Mouse (Mus musculus) urinary bladder, postnatal 25 days (tissue): ENCODE data around the gene Poldip2.

Source experiments
- DNase-seq: peaks from one replicate; pipeline ENCODE4 v3.0.0; 2022; ENCODE audit warnings: low spot score

Gene Poldip2

DNA sequence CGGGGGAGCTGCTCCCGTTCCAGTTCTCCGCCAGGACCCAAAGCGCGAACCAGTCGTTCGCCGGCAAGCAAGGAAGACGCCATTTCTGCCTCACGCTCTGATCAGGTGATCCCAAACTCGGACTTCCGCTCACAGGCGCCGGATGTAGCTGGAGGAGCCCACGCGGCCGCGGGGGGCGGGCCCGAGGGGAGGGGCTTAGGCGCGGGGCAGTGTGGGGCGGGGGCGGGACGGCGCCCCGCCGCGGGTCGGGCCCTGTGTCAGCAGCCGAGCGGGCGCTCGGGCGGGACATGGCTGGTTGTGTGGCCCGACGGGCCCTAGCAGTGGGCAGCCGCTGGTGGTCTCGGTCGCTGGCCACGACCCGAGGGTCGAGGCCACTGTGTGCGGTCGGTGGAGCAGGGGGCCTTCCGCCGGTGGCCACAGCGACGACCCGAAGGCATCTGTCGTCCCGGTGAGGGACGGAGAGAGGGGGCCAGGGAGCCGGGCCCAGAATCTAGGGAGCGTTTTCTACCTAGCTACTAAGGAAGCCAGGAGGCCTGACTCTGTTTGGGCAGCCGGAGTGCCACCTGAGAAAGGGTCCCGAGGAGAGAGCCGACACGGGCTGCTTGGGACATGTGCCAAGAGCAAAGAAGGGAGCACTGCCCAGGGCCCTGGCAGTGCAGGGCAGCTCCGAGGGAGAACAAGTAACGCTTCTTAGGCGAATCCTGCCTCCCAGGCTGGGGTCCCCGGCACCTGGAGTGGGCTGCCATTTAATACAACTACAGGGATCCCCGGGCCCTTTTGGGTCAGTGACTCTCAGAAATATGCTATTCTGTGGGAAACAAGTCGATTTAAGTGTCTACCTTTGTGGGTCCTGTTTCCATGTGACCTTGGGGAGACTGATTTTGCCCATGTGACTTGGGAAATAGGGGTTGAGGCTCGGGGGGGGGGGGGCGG, at the start of gene Poldip2, which contains the start of gene Tmem199:
Gene Poldip2, plus strand, starts transcription at position 169 of the 933 bp plus-strand sequence.
Gene Tmem199, minus strand, starts transcription at position 148 of the 933 bp plus-strand sequence.
- DNase-seq: peak; percentile 84

GRCm38 (mm10) chr11:78462669-78463068, 49.3 kb upstream of the Poldip2 start:
- no peak for DNase-seq

DNA sequence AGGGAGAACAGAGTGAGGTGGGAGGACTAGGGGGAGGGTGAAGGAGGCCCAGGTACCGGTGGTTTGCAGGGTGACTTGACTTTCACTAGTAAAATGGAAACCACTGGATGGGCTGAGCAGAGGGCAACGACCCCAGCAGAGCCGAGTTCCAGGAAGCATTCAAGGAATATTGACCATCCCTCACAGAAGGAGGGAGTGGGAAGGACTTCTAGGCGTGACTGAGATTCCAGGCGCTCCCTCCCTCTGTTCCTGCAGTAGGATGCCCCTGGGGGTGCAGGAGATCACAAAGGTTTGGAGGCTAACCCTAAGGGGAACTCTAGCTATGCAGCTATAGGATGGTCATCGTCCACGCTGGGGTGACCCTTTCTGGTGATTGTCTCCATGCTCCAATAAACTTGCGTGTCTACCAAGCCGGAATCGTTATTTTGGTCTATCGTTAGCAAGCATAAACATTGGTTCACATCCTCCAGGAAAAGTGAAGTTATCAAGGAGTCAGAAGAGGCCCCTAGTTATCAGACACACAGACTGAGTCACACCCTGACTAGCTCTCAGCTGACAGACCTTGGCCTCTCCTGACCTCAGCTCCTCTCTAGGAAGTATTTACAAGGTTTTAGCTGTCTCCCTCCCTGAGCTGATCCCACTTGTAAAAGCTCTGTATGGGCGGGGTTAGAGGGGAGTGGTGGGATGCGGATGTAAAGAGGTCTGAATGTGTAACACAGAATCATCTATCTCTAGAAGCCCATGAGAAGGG, 48.5 kb upstream of the Poldip2 start:
- no peak for DNase-seq

DNA sequence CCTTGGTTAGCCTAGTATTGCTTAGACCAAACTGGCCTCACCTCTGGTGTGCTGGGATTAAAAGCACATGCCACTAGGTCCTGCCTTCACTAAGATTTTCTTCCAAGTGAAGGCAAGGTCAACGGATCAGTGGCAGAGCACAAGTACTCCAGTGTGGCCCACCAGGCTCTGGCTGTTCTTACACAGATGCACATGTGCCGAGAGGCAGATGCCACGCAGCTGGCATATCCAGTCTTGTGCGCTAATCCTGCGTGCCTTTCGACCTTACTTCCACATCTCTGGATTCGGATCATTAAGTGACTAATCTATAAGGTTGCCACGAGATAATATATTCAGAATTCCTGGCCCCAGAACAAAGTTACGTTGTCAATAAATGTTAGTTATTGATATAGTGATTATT, 46.9 kb upstream of the Poldip2 start:
- DNase-seq: no peak

GRCm38 (mm10) chr11:78465568-78466180, 46.3 kb upstream of the Poldip2 start, which contains the start of gene Slc46a1:
Gene Slc46a1 (plus strand): TSS chr11:78465697.
- DNase-seq: peak; percentile 78

DNA sequence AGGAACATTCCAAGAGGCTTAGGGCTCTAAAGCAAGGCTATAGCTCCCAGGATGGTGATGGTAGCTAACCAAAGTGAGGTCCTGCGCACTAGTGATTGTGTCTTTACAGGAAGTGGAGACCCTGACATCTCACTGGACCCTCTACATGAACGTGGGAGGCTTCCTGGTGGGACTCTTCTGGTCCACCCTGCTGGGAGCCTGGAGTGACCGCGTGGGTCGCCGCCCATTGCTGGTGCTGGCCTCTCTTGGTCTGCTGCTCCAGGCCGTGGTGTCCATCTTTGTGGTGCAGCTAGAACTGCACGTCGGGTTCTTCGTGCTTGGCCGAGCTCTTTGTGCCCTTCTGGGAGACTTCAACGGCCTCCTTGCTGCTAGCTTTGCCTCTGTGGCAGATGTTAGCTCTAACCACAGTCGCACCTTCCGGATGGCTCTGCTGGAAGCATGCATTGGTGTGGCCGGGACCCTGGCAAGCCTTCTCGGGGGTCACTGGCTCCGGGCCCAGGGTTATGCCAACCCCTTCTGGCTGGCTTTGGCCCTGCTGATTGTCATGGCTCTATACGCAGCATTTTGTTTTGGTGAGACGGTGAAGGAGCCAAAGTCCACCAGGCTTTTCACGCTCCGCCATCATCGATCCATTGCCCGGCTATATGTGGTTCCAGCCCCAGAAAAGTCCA, 45.6 kb upstream of the Poldip2 start:
- DNase-seq: no peak

- no peak for DNase-seq
Observed at GRCm38 (mm10) chr11:78467515-78467914, 44.5 kb upstream of the Poldip2 start.

GRCm38 (mm10) chr11:78467932-78468331, 44.1 kb upstream of the Poldip2 start:
- no peak for DNase-seq

DNA sequence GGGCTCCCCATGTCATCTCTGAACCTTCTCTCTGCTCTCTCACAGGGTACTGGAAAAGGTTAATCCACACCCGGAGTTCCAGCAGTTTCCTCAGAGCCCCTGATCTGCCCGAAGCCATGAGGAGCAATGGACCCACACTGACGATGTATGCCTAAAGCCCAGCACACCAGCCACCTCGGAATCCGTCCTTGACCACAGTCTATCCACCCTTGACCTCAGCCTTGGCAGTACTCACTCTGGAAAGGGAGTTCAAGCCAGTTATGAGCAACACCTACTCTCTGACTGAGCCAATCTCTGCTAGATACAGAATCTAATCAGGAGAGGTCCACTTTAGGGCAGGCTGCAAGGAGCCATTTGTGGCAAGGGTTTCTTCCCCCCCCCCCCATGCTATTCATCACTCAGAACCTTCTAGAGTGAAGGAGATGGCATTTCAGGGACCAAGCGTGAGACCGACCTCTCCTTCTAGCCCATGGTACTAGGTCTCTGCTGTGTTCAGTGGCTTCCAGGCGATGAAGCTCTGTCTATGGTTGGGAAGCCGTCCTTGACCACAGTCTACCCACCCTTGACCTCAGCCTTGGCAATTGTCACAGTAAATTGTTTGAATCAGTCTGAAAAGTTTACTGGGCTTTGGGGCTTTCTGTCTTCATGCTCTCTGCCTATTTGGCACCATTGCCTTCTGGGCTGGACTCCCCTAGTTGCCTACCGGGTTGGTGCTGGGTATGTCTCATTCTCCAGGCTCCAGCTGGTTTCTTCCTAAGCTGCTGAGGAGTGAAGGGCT, 40.5 kb upstream of the Poldip2 start:
- no peak for DNase-seq

DNA sequence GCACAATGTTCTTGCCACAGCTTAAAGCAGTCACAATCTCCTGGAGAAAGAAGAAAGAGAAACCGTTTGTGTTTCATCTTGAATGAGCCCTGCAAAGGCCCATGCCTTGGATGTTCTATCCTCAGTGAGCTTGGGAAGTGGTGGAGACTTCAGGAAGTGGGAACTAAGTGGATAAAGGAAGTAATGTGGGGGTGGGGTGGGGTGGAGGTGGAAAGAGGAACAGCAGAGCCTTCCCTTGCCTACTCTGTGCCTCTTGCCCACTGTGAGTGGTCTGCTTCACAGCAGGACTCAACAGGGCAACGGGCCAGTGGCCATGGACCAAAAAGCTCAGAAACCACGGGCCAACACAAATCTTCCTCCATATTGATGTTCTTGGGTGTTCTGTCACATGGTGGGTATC, 36.7 kb upstream of the Poldip2 start:
- no peak for DNase-seq

GRCm38 (mm10) chr11:78483639-78484038, 28.4 kb upstream of the Poldip2 start:
- no peak for DNase-seq

DNA sequence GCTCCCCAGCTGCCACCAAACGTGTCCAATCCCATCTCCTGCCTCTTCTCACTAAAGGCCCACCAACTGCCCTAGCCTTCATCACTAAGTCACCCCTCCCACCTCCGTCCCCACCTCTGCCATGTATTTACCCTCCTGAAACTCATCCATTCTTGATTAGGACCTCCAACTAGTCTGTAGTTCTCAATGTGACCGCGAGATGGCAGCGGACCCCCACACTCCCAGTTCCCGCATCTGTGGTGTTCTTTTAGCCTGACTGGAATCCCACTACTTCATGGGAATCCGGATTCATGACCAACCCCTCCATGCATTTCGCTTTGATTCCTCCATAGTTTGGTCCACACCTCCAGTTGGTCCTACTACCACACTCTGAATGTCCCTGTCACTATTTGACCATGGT, 23.8 kb upstream of the Poldip2 start:
- peak; percentile 61 for DNase-seq

DNA sequence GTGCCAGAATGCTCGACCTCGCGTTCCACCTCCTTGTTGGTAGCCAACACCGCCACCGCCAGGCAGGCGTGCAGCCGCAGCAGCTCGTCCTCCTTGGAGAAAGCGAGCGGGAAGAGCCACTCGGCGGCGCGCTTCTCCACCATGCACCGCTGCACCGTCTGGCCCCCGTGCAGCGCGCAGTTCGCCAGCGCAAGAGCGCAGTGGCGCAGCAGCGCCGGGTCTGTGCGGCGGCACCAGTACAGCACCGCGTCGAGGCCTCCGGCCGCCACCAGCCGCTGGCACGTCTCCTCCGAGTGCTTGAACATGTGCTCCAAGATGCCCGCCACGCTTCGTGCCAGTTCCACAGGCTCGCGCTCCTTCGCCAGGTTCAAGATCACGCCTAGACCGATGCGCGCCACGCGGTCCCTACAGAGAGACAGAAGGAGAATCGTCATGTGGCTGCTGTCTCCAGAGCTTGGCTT, 21.2 kb upstream of the Poldip2 start:
- DNase-seq: no peak

GRCm38 (mm10) chr11:78495904-78496303, 16.1 kb upstream of the Poldip2 start:
- no peak for DNase-seq

DNA sequence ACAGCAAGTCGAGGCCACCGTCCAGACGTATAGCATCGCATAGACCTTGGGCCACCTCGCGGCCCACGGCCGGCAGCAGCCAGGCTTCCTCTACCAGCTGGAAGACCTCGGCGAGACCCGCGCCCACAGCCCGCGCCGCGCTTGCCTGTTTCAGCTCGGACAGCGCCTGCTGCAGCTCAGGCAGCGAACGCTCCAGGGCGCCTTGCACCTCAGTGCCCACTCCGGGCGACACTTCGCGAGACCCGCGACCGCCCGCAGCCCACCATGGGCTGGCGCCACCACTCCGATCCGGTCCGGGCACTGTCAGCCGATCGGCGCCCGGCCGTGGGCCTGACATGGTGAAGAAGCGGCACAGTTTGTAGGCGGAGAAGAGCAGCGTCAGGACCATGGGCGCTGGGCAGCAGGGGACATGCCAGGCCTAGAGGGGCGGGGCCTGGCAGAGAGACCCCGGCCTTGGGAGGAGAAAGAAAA, 14.9 kb upstream of the Poldip2 start:
- no peak for DNase-seq

DNA sequence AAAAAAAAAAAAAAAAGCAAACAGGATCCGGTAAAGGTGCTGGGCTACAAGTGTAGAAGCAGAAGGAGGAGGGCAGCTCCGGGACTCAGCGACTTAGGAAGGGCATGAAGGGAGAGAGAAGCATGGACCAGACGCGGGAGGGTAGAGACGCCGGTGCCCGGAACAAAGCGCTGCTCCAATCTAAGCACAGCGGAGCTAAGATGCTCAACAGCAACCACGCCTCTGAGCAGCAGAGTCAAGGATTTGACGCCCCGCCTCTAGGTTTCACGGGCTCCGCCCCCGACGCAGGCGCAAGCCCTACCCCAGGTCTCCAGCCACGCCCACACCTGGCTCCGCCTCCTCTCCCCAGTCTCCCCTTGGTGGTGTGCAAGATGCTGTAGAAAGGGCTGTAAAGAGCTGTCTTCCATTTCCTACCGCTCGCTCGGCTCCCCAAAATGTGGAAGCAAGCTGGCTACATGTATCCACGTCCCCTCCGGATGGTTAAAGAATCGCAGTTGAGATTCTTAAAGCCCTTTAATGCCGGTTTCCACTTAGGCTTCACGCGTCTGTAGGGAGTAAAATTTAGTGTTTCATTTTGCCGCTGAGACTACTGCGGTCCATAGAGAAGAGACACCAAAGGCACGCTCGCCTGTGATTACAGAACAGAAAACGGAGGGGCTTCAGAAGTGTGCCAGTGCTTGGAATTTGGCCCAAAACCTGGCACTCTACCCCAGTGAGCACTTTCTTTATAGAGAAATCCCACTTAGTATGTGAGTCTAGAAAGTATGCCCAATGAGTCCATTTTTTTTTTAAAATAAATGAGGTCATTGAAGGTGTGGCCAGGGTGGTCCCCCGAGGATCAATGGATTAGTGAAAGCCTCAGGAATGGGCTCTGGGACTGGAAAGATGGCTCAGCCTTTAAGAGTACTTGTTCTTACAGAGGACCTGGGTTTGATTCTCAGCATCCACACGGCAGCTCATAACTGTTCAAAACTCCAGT, 14.2 kb upstream of the Poldip2 start, which contains the start of gene Sarm1:
Gene Sarm1, minus strand, starts transcription at position 211 of the 979 bp plus-strand sequence.
- peak; percentile 86 for DNase-seq

GRCm38 (mm10) chr11:78499004-78499403, 13.0 kb upstream of the Poldip2 start, which contains the start of gene Vtn:
Gene Vtn (plus strand): TSS chr11:78499091.
- no peak for DNase-seq

GRCm38 (mm10) chr11:78499543-78499942, 12.4 kb upstream of the Poldip2 start:
- no peak for DNase-seq

DNA sequence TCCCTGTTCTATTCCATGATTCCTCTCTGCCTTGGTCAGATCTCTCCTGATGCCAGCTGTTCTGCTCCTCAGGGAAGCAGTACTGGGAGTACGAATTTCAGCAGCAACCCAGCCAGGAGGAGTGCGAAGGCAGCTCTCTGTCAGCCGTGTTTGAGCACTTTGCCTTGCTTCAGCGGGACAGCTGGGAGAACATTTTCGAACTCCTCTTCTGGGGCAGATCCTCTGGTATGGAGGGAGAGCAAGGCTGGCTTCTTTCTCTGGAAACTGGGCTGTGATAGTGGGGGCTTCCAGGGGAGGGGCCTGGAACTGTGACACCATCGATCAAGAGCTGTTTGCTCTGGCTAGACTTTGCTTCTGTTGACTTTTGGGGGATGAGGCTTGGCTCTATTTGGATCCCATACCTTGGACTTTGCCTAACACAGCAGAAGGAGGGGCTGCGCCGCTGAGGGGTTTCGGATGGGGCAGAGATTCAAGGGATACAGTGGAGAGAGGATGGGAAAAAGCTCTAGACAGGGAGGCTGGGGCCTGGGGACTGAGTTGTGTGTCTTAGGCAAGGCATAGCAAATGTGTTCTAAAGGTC, 11.3 kb upstream of the Poldip2 start:
- no peak for DNase-seq
